Mouse (Mus musculus): ENCODE data around the gene Trim38.

Gene Trim38

GRCm38 (mm10) chr13:23836630-23837029 is 66.9 kb downstream of the Trim38 start:
- no peak for DNase-seq (ENCODE audit: low read depth, low spot score)

- DNase-seq (ENCODE audit: low read depth, low spot score) = no peak
Measured at GRCm38 (mm10) chr13:23839308-23839707, 69.6 kb downstream of the Trim38 start, which contains the start of gene Slc17a3. Gene Slc17a3, plus strand, starts transcription at chr13:23839434.

Data from R1 (cell line).